Mouse (Mus musculus) embryonic fibroblast, embryonic 13.5 days (primary cell): ENCODE measurements around the gene Itpr1.

Experiments
- CTCF ChIP-seq: IDR thresholded peaks from 2 replicates; pipeline ENCODE4 v1.5.1; 2011; ENCODE audit warnings: mild to moderate bottlenecking, control low read depth, low read length, moderate library complexity, borderline replicate concordance; ENCODE audit not compliant: insufficient read depth
- POLR2A ChIP-seq: IDR thresholded peaks from 2 replicates; pipeline ENCODE4 v1.6.1; 2011; ENCODE audit warnings: low read depth, mild to moderate bottlenecking, control low read depth, low read length, moderate library complexity

DNA sequence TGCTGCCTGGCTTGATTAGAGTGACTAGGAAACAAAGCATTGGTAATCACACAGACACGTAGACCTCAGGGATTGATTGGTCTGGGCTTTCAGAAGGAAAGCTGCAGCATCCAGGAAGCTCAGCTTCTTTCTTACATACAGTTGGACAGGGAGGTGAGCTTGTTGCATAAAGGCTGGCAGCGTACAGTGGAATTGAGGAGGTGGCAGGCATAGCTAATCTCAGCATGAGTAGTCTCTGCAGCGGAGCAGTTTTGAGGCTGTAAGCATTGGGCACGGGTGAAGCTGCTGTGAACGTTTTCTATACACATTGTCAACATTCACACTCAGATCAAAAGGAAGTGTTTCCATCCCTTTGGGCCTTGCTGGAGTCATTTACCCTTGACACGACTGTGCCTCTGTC, 124.4 kb downstream of the Itpr1 start:
- no peak for TF ChIP-seq CTCF
- no peak for TF ChIP-seq POLR2A
